Mouse (Mus musculus): Measurements from ENCODE around the gene Slx1b. TPM values are rescaled to one million over a fixed set of nuclear protein-coding genes. Genes with fewer than 3 reads are reported as not detected.

Slx1b gene
- polyA plus RNA-seq, 1 experiment, result 23.4 TPM

GRCm38 (mm10) chr7:126704121-126704980 lies 8.8 kb upstream of the Slx1b start:
- peak; percentile 61 for DNase-seq
- no peaks in the 10 kb centered on the region for H3K4me1 ChIP-seq (ENCODE audit: control insufficient read depth, insufficient read depth, low read length)
- peak overlapping the region; percentile 62 for H3K4me3 ChIP-seq (replicated peaks; ENCODE audit: extremely low read depth, low read depth, low read length)
- 3% methylated on average over 39 of the region's 39 CpGs for WGBS
- peak; percentile 24; the same call in 1 of the 2 replicates for TF ChIP-seq POLR2A (IDR thresholded peaks at IDR 0.05; ENCODE audit: borderline replicate concordance, extremely low read depth, low read depth, low read length)
- TF ChIP-seq CTCF (IDR thresholded peaks at IDR 0.05; ENCODE audit: insufficient read depth, low read length), result no peak

- Histone ChIP-seq H3K4me1 (ENCODE audit: control insufficient read depth, insufficient read depth, low read length) (no peaks in the 10 kb centered on the region), H3K4me3 (replicated peaks; ENCODE audit: extremely low read depth, low read depth, low read length) (peak overlapping the region; percentile 62)
- WGBS, result 18% methylated on average over 7 of the region's 7 CpGs
- DNase-seq, result no peak
- TF ChIP-seq CTCF (IDR thresholded peaks at IDR 0.05; ENCODE audit: insufficient read depth, low read length) (no peak), POLR2A (IDR thresholded peaks at IDR 0.05; ENCODE audit: borderline replicate concordance, extremely low read depth, low read depth, low read length) (no peak)
Measured at GRCm38 (mm10) chr7:126703757-126704077, 8.1 kb upstream of the Slx1b start.

GRCm38 (mm10) chr7:126702861-126703756 lies 7.5 kb upstream of the Slx1b start:
- Histone ChIP-seq H3K4me1 (ENCODE audit: control insufficient read depth, insufficient read depth, low read length) (no peaks in the 10 kb centered on the region), H3K4me3 (replicated peaks; ENCODE audit: extremely low read depth, low read depth, low read length) (peak overlapping the region; percentile 62)
- 69% methylated on average over 12 of the region's 12 CpGs for WGBS
- TF ChIP-seq POLR2A (IDR thresholded peaks at IDR 0.05; ENCODE audit: borderline replicate concordance, extremely low read depth, low read depth, low read length) (peak; percentile 20; the same call in 1 of the 2 replicates), CTCF (IDR thresholded peaks at IDR 0.05; ENCODE audit: insufficient read depth, low read length) (no peak)
- DNase-seq, result no peak

GRCm38 (mm10) chr7:126702358-126702757 lies 6.8 kb upstream of the Slx1b start:
- Histone ChIP-seq H3K4me3 (replicated peaks; ENCODE audit: extremely low read depth, low read depth, low read length) (peak overlapping the region; percentile 40), H3K4me1 (ENCODE audit: control insufficient read depth, insufficient read depth, low read length) (no peaks in the 10 kb centered on the region)
- WGBS, result 63% methylated on average over 6 of the region's 6 CpGs
- no peak for DNase-seq
- no peak for TF ChIP-seq POLR2A (IDR thresholded peaks at IDR 0.05; ENCODE audit: borderline replicate concordance, extremely low read depth, low read depth, low read length)
- no peak for TF ChIP-seq CTCF (IDR thresholded peaks at IDR 0.05; ENCODE audit: insufficient read depth, low read length)

DNA sequence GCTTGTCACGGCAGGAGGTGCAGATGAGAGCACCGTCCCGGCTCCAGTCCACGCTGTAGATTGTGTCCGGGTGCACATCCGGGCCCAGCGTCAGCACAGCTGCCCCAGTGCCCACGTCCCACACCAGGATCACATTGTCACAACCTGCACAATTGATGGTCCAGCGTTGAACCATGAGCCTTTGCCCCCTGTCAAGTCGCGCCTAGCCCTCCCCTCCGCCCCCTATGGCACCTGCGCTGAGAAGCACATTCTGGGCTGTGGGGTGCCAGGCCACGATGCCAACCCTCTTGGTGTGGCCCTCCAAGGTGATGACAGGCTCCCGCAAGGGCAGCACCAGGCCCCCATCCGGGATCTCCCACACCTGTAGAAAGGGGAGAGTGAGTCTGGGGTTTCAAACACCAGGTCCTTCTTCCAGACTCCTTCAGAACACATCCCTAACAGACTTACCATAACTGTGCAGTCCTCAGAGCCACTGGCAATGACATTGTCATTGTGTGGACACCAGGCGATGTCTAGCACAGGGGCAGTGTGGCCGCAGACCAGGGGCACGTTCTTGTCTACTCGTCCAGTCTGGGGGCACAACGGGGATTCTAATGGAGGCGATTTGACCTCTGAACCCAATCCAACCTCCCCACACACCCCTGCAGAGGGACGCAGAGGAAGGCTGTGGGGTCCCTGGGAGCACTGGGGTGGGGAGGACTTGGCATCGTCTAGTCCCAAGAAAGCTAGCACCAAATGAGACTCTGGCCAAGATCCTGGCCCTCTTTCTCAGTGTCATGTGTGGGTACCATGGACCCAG lies 6.2 kb upstream of the Slx1b start:
- WGBS, result 51% methylated on average over 24 of the region's 24 CpGs
- Histone ChIP-seq H3K4me3 (replicated peaks; ENCODE audit: extremely low read depth, low read depth, low read length) (peak overlapping the region; percentile 23), H3K4me1 (ENCODE audit: control insufficient read depth, insufficient read depth, low read length) (no peaks in the 10 kb centered on the region)
- DNase-seq, result no peak
- TF ChIP-seq CTCF (IDR thresholded peaks at IDR 0.05; ENCODE audit: insufficient read depth, low read length) (no peak), POLR2A (IDR thresholded peaks at IDR 0.05; ENCODE audit: borderline replicate concordance, extremely low read depth, low read depth, low read length) (no peak)

- peak; percentile 88 for DNase-seq
- TF ChIP-seq POLR2A (IDR thresholded peaks at IDR 0.05; ENCODE audit: borderline replicate concordance, extremely low read depth, low read depth, low read length), result no peak
- peak; percentile 79 for TF ChIP-seq CTCF (IDR thresholded peaks at IDR 0.05; ENCODE audit: insufficient read depth, low read length)
- H3K4me1 ChIP-seq (ENCODE audit: control insufficient read depth, insufficient read depth, low read length), result peaks cover 5% of the 10 kb centered on the region
- H3K4me3 ChIP-seq (replicated peaks; ENCODE audit: extremely low read depth, low read depth, low read length), result no peak overlapping the region
- under 1% methylated on average over 11 of the region's 11 CpGs for WGBS
Measured at GRCm38 (mm10) chr7:126701070-126701469, 5.5 kb upstream of the Slx1b start.

GRCm38 (mm10) chr7:126700063-126701015 lies 4.8 kb upstream of the Slx1b start:
- no peak for TF ChIP-seq POLR2A (IDR thresholded peaks at IDR 0.05; ENCODE audit: borderline replicate concordance, extremely low read depth, low read depth, low read length)
- no peak for TF ChIP-seq CTCF (IDR thresholded peaks at IDR 0.05; ENCODE audit: insufficient read depth, low read length)
- 76% methylated on average over 25 of the region's 25 CpGs for WGBS
- H3K4me3 ChIP-seq (replicated peaks; ENCODE audit: extremely low read depth, low read depth, low read length), result no peak overlapping the region
- H3K4me1 ChIP-seq (ENCODE audit: control insufficient read depth, insufficient read depth, low read length), result peaks cover 5% of the 10 kb centered on the region
- no peak for DNase-seq

DNA sequence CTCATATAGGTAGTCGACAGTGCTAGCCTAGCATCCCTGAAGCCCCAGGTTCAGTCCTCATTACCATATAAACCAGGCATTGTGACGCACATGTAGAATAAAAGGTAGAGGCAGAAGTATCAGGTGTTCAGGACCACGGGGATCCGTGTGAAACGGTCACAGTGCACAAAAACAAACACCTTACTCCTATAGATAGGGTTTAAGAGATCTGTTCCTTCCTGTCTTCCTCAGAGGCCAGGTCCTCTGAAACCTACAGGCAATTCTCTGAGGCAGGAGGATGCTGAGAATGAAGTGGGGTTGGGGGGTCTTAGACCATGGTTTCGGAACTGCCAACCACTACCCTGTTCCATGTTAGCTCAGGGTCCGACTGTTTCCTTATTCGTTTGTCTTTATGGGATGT lies 2.3 kb upstream of the Slx1b start:
- DNase-seq, result no peak
- TF ChIP-seq POLR2A (IDR thresholded peaks at IDR 0.05; ENCODE audit: borderline replicate concordance, extremely low read depth, low read depth, low read length), result no peak
- TF ChIP-seq CTCF (IDR thresholded peaks at IDR 0.05; ENCODE audit: insufficient read depth, low read length), result no peak
- Histone ChIP-seq H3K4me3 (replicated peaks; ENCODE audit: extremely low read depth, low read depth, low read length) (no peak overlapping the region), H3K4me1 (ENCODE audit: control insufficient read depth, insufficient read depth, low read length) (peaks cover 9% of the 10 kb centered on the region)
- 86% methylated on average over 8 of the region's 8 CpGs for WGBS

All from lung, adult 2 months (tissue).